ENCODE assay signal across 9 mouse cellular contexts in the genomic region with DNA sequence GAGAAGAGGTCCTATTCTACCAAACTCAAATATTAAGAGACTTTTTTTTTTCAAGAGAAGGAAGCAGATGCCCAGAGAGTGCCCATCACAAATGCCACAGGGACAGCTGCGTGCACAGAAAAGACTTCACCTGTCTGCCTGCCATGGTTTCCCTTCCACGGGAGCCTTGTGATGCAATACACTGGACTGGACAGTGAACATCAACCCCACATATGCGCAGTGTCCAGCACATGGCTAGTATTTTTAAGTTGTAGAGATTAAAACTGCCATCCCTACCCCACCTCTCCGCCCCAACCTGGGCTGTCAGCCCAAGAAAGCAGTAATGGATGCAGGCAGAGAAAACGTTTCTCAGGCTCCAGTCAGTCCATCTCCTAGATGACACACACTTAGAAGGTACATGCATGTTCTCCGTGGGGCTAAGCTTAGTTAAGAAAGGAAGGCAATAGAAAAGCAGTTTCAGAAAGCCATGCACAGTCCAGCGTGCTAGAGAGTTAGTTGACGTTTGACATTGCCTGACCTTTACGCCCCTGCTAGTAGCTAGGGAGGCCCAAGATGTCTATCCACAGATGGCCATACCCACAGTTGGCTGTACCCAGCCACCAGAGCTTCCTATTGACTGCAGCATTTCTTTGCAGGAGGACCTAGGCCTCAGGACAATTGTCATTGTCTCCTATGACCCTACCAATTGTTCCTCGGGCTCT. TPM values are rescaled to one million over a fixed set of nuclear protein-coding genes. Genes with fewer than 3 reads are reported as not detected.
DNase-seq lines count a peak whose midpoint lies in the region; ATAC-seq and TF ChIP-seq lines count a peak whose summit lies in the region.
"Had no signal": no experiment of that assay in that cellular context is flagged by ENCODE, and none has a peak within 500 bp of the region (broad histone marks: within the 10 kb centered on the region; RNA-seq: fewer than 3 reads in every experiment).

No protein-coding gene starts in this region.

- WGBS in lung, embryonic 14.5 days: 55% methylated on average over 10 of the region's 10 CpGs
- 79% methylated on average over 10 of the region's 10 CpGs for WGBS in embryonic facial prominence, embryonic 13.5 days
- 33% methylated on average over 10 of the region's 10 CpGs for WGBS in heart, embryonic 16.5 days

- DNase-seq in lung, embryonic 14.5 days: no peak
- no peak for DNase-seq in lung, postnatal 25 days (ENCODE audit: low spot score)
- no peak for DNase-seq in left cerebral cortex, adult 2 months (ENCODE audit: extremely low spot score in 1 of 2, low spot score in 2 of 2)
- DNase-seq in layer of hippocampus, adult 9-10 months (ENCODE audit: low spot score): no peak
- DNase-seq: adrenal gland, postnatal 25 days had no signal

- peaks cover 17% of the 10 kb centered on the region for H3K4me1 ChIP-seq in lung, embryonic 14.5 days (ENCODE audit: insufficient read depth)
- peaks cover 38% of the 10 kb centered on the region for H3K4me1 ChIP-seq in embryonic facial prominence, embryonic 13.5 days
- peaks cover 60% of the 10 kb centered on the region for H3K4me1 ChIP-seq in heart, embryonic 16.5 days (ENCODE audit: control insufficient read depth, insufficient read depth, low read length)

- no peak overlapping the region for H3K4me3 ChIP-seq in lung, embryonic 14.5 days (ENCODE audit: low read depth, low read length)
- no peak overlapping the region for H3K4me3 ChIP-seq in embryonic facial prominence, embryonic 13.5 days
- H3K4me3 ChIP-seq in heart, embryonic 16.5 days (ENCODE audit: low read length): peak overlapping the region; percentile 42
- no peak overlapping the region for H3K4me3 ChIP-seq in left cerebral cortex, adult 2 months
- H3K4me3 ChIP-seq: limb, embryonic 15.5 days had no signal

- no peaks in the 10 kb centered on the region for H3K36me3 ChIP-seq in lung, embryonic 14.5 days (ENCODE audit: insufficient read depth)
- H3K36me3 ChIP-seq in embryonic facial prominence, embryonic 13.5 days: no peaks in the 10 kb centered on the region
- no peaks in the 10 kb centered on the region for H3K36me3 ChIP-seq in heart, embryonic 16.5 days (ENCODE audit: control insufficient read depth, insufficient read depth)
- H3K36me3 ChIP-seq: limb, embryonic 15.5 days had no signal

- H3K27me3 ChIP-seq in lung, embryonic 14.5 days (ENCODE audit: insufficient read depth, low read length): no peaks in the 10 kb centered on the region
- H3K27me3 ChIP-seq in embryonic facial prominence, embryonic 13.5 days: no peaks in the 10 kb centered on the region
- H3K27me3 ChIP-seq in heart, embryonic 16.5 days (ENCODE audit: control insufficient read depth, insufficient read depth, low read length): no peaks in the 10 kb centered on the region
- H3K27me3 ChIP-seq: limb, embryonic 15.5 days had no signal

- peak overlapping the region; percentile 55 for H3K27ac ChIP-seq in lung, embryonic 14.5 days (ENCODE audit: low read depth)
- H3K27ac ChIP-seq in embryonic facial prominence, embryonic 13.5 days: 0 out of 2 replicates have a peak overlapping the region, but pooled peaks have one; percentile 30
- peak overlapping the region; percentile 99 for H3K27ac ChIP-seq in heart, embryonic 16.5 days (ENCODE audit: low read length)
- no peak overlapping the region for H3K27ac ChIP-seq in left cerebral cortex, adult 2 months

- no peaks in the 10 kb centered on the region for H3K9me3 ChIP-seq in lung, embryonic 14.5 days (ENCODE audit: low read depth, low read length)
- no peaks in the 10 kb centered on the region for H3K9me3 ChIP-seq in embryonic facial prominence, embryonic 13.5 days
- no peaks in the 10 kb centered on the region for H3K9me3 ChIP-seq in heart, embryonic 16.5 days (replicated peaks; ENCODE audit: control insufficient read depth, low read length)
- H3K9me3 ChIP-seq: limb, embryonic 15.5 days had no signal

- H3K9ac ChIP-seq in lung, embryonic 14.5 days: no peak overlapping the region
- no peak overlapping the region for H3K9ac ChIP-seq in embryonic facial prominence, embryonic 13.5 days
- peak overlapping the region; percentile 69 for H3K9ac ChIP-seq in heart, embryonic 16.5 days (ENCODE audit: low read length)
- H3K9ac ChIP-seq: limb, embryonic 15.5 days had no signal

- TF ChIP-seq CTCF in lung, embryonic 14.5 days (IDR thresholded peaks at IDR 0.05; ENCODE audit: low read depth): no peak
- TF ChIP-seq CTCF in left cerebral cortex, adult 2 months (IDR thresholded peaks at IDR 0.05): no peak

- peak overlapping the region; percentile 20 for H3K4me2 ChIP-seq in lung, embryonic 14.5 days
- H3K4me2 ChIP-seq in embryonic facial prominence, embryonic 13.5 days: 0 out of 2 replicates have a peak overlapping the region, but pooled peaks have one; percentile 1
- H3K4me2 ChIP-seq in heart, embryonic 16.5 days (ENCODE audit: low read depth, low read length): peak overlapping the region; percentile 63
- H3K4me2 ChIP-seq: limb, embryonic 15.5 days had no signal

- intact Hi-C loops in left cerebral cortex, adult 2 months (cut with DNase I): no loop called here

- ATAC-seq in lung, embryonic 14.5 days (ENCODE audit: insufficient read depth): no peak
- ATAC-seq in embryonic facial prominence, embryonic 13.5 days (ENCODE audit: insufficient number of reproducible peaks, insufficient read depth, low FRiP score, low TSS enrichment, low read depth): no peak
- ATAC-seq in heart, embryonic 16.5 days (replicated peaks; ENCODE audit: extremely low read depth, insufficient read depth, low FRiP score): peak; percentile 15
- peak; percentile 5; the same call in 1 of the 2 replicates for ATAC-seq in megakaryocyte, adult 5-6 weeks (ENCODE audit: poor library complexity, severe bottlenecking)

RNA-seq across cellular contexts. Expression of gene Mylk3, which starts 5.9 kb away (rescaled TPM):
- 0.82 and 2.8 TPM in 2 replicates for polyA plus RNA-seq in lung, embryonic 14.5 days (2014; fragmentation: Nextera tagmentation; extraction: Ambion mirVana)
- polyA plus RNA-seq in embryonic facial prominence, embryonic 13.5 days (2015; fragmentation: Nextera tagmentation; extraction: Ambion mirVana): 4.4 and 5.4 TPM in 2 replicates
- polyA plus RNA-seq in heart, embryonic 16.5 days (2015; fragmentation: Nextera tagmentation; extraction: Ambion mirVana): 254 and 278 TPM in 2 replicates
- total RNA-seq in megakaryocyte, adult 5-6 weeks (2015): 0.20 and 0.43 TPM in 2 replicates
- total RNA-seq in megakaryocyte, adult 5-6 weeks (2017): 1.7 and 1.9 TPM in 2 replicates
- total RNA-seq in left cerebral cortex, adult 2 months (2021): 1 to 10 TPM; 3.6 to 5.2 TPM

RNA-seq across cellular contexts. Expression of gene 4921524J17Rik, which starts 52.4 kb away (rescaled TPM):
- polyA plus RNA-seq in lung, embryonic 14.5 days (2014; fragmentation: Nextera tagmentation; extraction: Ambion mirVana): 35.0 and 40.0 TPM in 2 replicates
- 54.0 and 56.6 TPM in 2 replicates for polyA plus RNA-seq in embryonic facial prominence, embryonic 13.5 days (2015; fragmentation: Nextera tagmentation; extraction: Ambion mirVana)
- polyA plus RNA-seq in heart, embryonic 16.5 days (2015; fragmentation: Nextera tagmentation; extraction: Ambion mirVana): 56.8 and 70.0 TPM in 2 replicates
- total RNA-seq in megakaryocyte, adult 5-6 weeks (2015): 21.1 and 21.2 TPM in 2 replicates
- total RNA-seq in megakaryocyte, adult 5-6 weeks (2017): 28.9 and 54.2 TPM in 2 replicates
- total RNA-seq in left cerebral cortex, adult 2 months (2021): 10 to 100 TPM in 1 of 2 experiments, 1 to 10 TPM in 1; 9.0 to 13.2 TPM

Comparison
In these comparisons a context has a peak if more than half of its experiments do, and no peak if none do; other contexts are left out.
1. ATAC-seq: peak in heart, embryonic 16.5 days (single experiment) and megakaryocyte, adult 5-6 weeks (single experiment); none in lung, embryonic 14.5 days (single experiment) and embryonic facial prominence, embryonic 13.5 days (single experiment).
2. H3K4me2 ChIP-seq: peak in every context shown above with its lines; median percentile 63 in heart, embryonic 16.5 days; 20 in lung, embryonic 14.5 days; 1 in embryonic facial prominence, embryonic 13.5 days.
3. RNA of gene Mylk3, which starts 5.9 kb away (polyA plus RNA-seq): 254 to 278 TPM in heart, embryonic 16.5 days; 4.4 to 5.4 TPM in embryonic facial prominence, embryonic 13.5 days and 0.82 to 2.8 TPM in lung, embryonic 14.5 days; every median in the first group is over 10 times any median in the second.